Mouse (Mus musculus): Measurements from ENCODE around the gene Ophn1.

GRCm38 (mm10) chrX:98890072-98890405 lies 786 bp downstream of the Ophn1 start:
- TF ChIP-seq CTCF (IDR thresholded peaks at IDR 0.05; ENCODE audit: low read depth, low read length) (no peak), GATA1 (IDR thresholded peaks at IDR 0.05; ENCODE audit: borderline replicate concordance, low read length) (no peak)
